Mouse (Mus musculus) MEL (cell line): Measurements from ENCODE around the gene Afap1l2. TPM values are rescaled to one million over a fixed set of nuclear protein-coding genes. Genes with fewer than 3 reads are reported as not detected.

Experiments
- DNase-seq: peaks from one replicate; pipeline ENCODE4 v3.0.0; 2011; ENCODE audit warnings: low read depth, low spot score
- H3K27ac ChIP-seq: 2 replicates; pipeline ENCODE4 v1.5.1; 2012; ENCODE audit warnings: low read depth, mild to moderate bottlenecking, control low read depth, low read length, moderate library complexity; ENCODE audit not compliant: control insufficient read depth
- H3K27me3 ChIP-seq, 2 experiments: fragments of 150-350 bp in 1 of 2; sonication (generic) in 1 of 2; 2 replicates each; pipeline ENCODE4 v1.6.1; 2012; ENCODE audit warnings: low read length in 2 of 2, mild to moderate bottlenecking in 2 of 2, improper control_type of control experiment in 1 of 2, moderate library complexity in 1 of 2; ENCODE audit not compliant: insufficient read depth in 2 of 2, control insufficient read depth in 1 of 2
- H3K36me3 ChIP-seq, 2 experiments: 2 replicates each; pipeline ENCODE4 v1.6.1; 2012 to 2014; ENCODE audit warnings: low read length in 2 of 2, improper control_type of control experiment in 1 of 2, inconsistent platforms in 1 of 2, mild to moderate bottlenecking in 1 of 2; ENCODE audit not compliant: insufficient read depth in 2 of 2, control insufficient read depth in 1 of 2
- H3K4me1 ChIP-seq, 2 experiments: fragments of 150-350 bp in 1 of 2; sonication (generic) in 1 of 2; 2 replicates each; pipeline ENCODE4 v1.6.1; 2012; ENCODE audit warnings: low read length in 2 of 2, improper control_type of control experiment in 1 of 2, mild to moderate bottlenecking in 1 of 2; ENCODE audit not compliant: insufficient read depth in 2 of 2, control insufficient read depth in 1 of 2
- H3K4me3 ChIP-seq, 2 experiments: fragments of 150-350 bp in 1 of 2; sonication (generic) in 1 of 2; 2 replicates each; pipeline ENCODE4 v1.5.1; 2012; ENCODE audit warnings: low read depth in 2 of 2, low read length in 2 of 2, mild to moderate bottlenecking in 2 of 2, moderate library complexity in 2 of 2, control low read depth in 1 of 2, improper control_type of control experiment in 1 of 2; ENCODE audit not compliant: control insufficient read depth in 1 of 2, insufficient read depth in 1 of 2
- H3K79me2 ChIP-seq: 2 replicates; pipeline ENCODE4 v1.6.1; 2012; ENCODE audit warnings: mild to moderate bottlenecking, low read length, moderate library complexity; ENCODE audit not compliant: control insufficient read depth, poor library complexity, insufficient read depth
- H3K9ac ChIP-seq: 2 replicates; pipeline ENCODE4 v1.6.1; 2012; ENCODE audit warnings: low read depth, mild to moderate bottlenecking, control low read depth, low read length, moderate library complexity; ENCODE audit not compliant: control insufficient read depth, poor library complexity, severe bottlenecking
- H3K9me3 ChIP-seq: fragments of 150-350 bp; sonication (generic); replicated peaks from 2 replicates; pipeline ENCODE4 v1.6.1; 2012; ENCODE audit warnings: mild to moderate bottlenecking, low read length, improper control_type of control experiment, moderate library complexity; ENCODE audit not compliant: insufficient read depth
- ELF1 ChIP-seq: IDR thresholded peaks from 2 replicates; pipeline ENCODE4 v1.6.1; 2014; ENCODE audit warnings: low read depth, mild to moderate bottlenecking, inconsistent platforms, low read length, improper control_type of control experiment, moderate library complexity
- ETS1 ChIP-seq: IDR thresholded peaks from 2 replicates; pipeline ENCODE4 v1.6.1; 2012; ENCODE audit warnings: low read depth, mild to moderate bottlenecking, inconsistent platforms, low read length, improper control_type of control experiment, moderate library complexity
- GATA1 ChIP-seq: IDR thresholded peaks from 2 replicates; pipeline ENCODE4 v1.6.1; 2011; ENCODE audit warnings: low read depth, low read length, improper control_type of control experiment
- JUND ChIP-seq: IDR thresholded peaks from 2 replicates; pipeline ENCODE4 v1.6.1; 2011; ENCODE audit warnings: low read depth, mild to moderate bottlenecking, improper control_type of control experiment, low read length
- MAFK ChIP-seq: IDR thresholded peaks from 2 replicates; pipeline ENCODE4 v1.6.1; 2011; ENCODE audit warnings: low read depth, mild to moderate bottlenecking, low read length, improper control_type of control experiment, borderline replicate concordance
- MAZ ChIP-seq: IDR thresholded peaks from 2 replicates; pipeline ENCODE4 v1.6.1; 2012; ENCODE audit warnings: low read depth, mild to moderate bottlenecking, inconsistent platforms, low read length, improper control_type of control experiment
- MEF2A ChIP-seq: IDR thresholded peaks from 2 replicates; pipeline ENCODE4 v1.6.1; 2014; ENCODE audit warnings: low read depth, mild to moderate bottlenecking, inconsistent platforms, low read length, improper control_type of control experiment; ENCODE audit not compliant: poor library complexity, insufficient replicate concordance, severe bottlenecking; ENCODE audit errors: extremely low read depth
- MYC ChIP-seq: IDR thresholded peaks from 2 replicates; pipeline ENCODE4 v1.6.1; 2011; ENCODE audit warnings: low read depth, mild to moderate bottlenecking, low read length, improper control_type of control experiment, moderate library complexity
- POLR2A ChIP-seq, 2 experiments: IDR thresholded peaks; 2 replicates each; pipeline ENCODE4 v1.6.1; 2011 to 2012; ENCODE audit warnings: low read length in 2 of 2, mild to moderate bottlenecking in 2 of 2, control low read depth in 1 of 2, improper control_type of control experiment in 1 of 2, low read depth in 1 of 2, moderate library complexity in 1 of 2; ENCODE audit not compliant: control insufficient read depth in 1 of 2, insufficient read depth in 1 of 2, poor library complexity in 1 of 2
- RAD21 ChIP-seq: IDR thresholded peaks from 2 replicates; pipeline ENCODE4 v1.6.1; 2011; ENCODE audit warnings: mild to moderate bottlenecking, low read depth, low read length, improper control_type of control experiment
- RCOR1 ChIP-seq: IDR thresholded peaks from 2 replicates; pipeline ENCODE4 v1.6.1; 2012; ENCODE audit warnings: low read depth, mild to moderate bottlenecking, inconsistent platforms, low read length, improper control_type of control experiment
- SMC3 ChIP-seq: IDR thresholded peaks from 2 replicates; pipeline ENCODE4 v1.6.1; 2011; ENCODE audit warnings: low read depth, low read length, improper control_type of control experiment
- TAL1 ChIP-seq: IDR thresholded peaks from 2 replicates; pipeline ENCODE4 v1.6.1; 2012; ENCODE audit warnings: mild to moderate bottlenecking, inconsistent platforms, low read length, moderate library complexity, mixed read lengths
- USF2 ChIP-seq, 2 experiments: IDR thresholded peaks; 2 replicates each; pipeline ENCODE4 v1.6.1; 2011 to 2012; ENCODE audit warnings: improper control_type of control experiment in 2 of 2, low read length in 2 of 2, borderline replicate concordance in 1 of 2, inconsistent platforms in 1 of 2, low read depth in 1 of 2, mild to moderate bottlenecking in 1 of 2; ENCODE audit not compliant: insufficient read depth in 1 of 2
- ZC3H11A ChIP-seq: IDR thresholded peaks from 2 replicates; pipeline ENCODE4 v1.6.1; 2012; ENCODE audit warnings: low read depth, mild to moderate bottlenecking, inconsistent platforms, low read length, improper control_type of control experiment
- ZKSCAN1 ChIP-seq: IDR thresholded peaks from 2 replicates; pipeline ENCODE4 v1.6.1; 2012; ENCODE audit warnings: low read depth, mild to moderate bottlenecking, inconsistent platforms, low read length, improper control_type of control experiment, moderate library complexity
- ZMIZ1 ChIP-seq: IDR thresholded peaks from 2 replicates; pipeline ENCODE4 v1.6.1; 2012; ENCODE audit warnings: low read depth, mild to moderate bottlenecking, inconsistent platforms, low read length, improper control_type of control experiment, moderate library complexity
- ZNF384 ChIP-seq: IDR thresholded peaks from 2 replicates; pipeline ENCODE4 v1.6.1; 2012; ENCODE audit warnings: low read depth, mild to moderate bottlenecking, inconsistent platforms, low read length, improper control_type of control experiment
- polyA plus RNA-seq, 2 experiments: library from polyadenylated mRNA; stranded (reverse) in 1 of 2; unstranded in 1 of 2; fragments of >175 nt in 1 of 2; fragments of >200 nt in 1 of 2; gene quantifications; 2 replicates each; pipeline versions ENCODE4 v1.2.1 to v1.2.4; 2012; ENCODE audit warnings: low replicate concordance in 2 of 2, low read depth in 1 of 2; ENCODE audit not compliant: insufficient read length in 2 of 2, insufficient read depth in 1 of 2, missing spikeins in 1 of 2
- total RNA-seq: library from RNA; depleted of rRNA; stranded (reverse); fragments of 300-350 nt; gene quantifications from 2 replicates; pipeline ENCODE4 v1.2.3, GENCODE M21; 2012

The Afap1l2 gene
- total and polyA plus RNA-seq, 3 experiments = not detected

DNA sequence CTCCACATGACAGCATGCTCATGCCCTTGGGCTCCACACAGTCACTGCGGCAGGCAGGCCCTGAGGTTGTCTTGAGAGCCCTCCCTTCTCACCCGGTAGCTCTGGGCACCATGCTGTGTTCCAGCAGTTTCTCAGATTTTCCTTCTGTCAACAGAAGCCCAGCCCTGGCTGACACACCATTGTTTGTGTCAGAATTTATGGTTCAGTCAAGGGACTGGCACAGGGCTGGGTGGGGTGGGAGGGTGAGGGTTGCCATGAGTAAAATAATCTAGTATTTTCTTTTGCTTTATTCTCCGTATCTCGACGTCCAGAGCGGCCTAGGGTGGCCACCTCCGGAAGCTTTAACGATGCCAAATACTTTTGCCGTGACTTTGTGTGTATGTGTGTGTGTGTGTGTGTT, 26.3 kb downstream of the Afap1l2 start:
- no peaks in the 10 kb centered on the region for H3K9me3 ChIP-seq
- no peak for TF ChIP-seq MEF2A
- TF ChIP-seq TAL1 = no peak
- no peak for TF ChIP-seq ZMIZ1
- no peak for TF ChIP-seq ETS1
- no peak for TF ChIP-seq RAD21
- TF ChIP-seq USF2 (IDR thresholded peaks at IDR 0.05; ENCODE audit: borderline replicate concordance in 1 of 2, insufficient read depth in 1 of 2, low read depth in 1 of 2, low read length in 2 of 2) = no peak
- no peak for TF ChIP-seq MAZ
- TF ChIP-seq SMC3 = no peak
- TF ChIP-seq ZKSCAN1 = no peak
- no peak for TF ChIP-seq GATA1
- no peak for TF ChIP-seq ZNF384
- TF ChIP-seq JUND = no peak
- no peak for TF ChIP-seq MAFK
- H3K4me1 ChIP-seq = no peaks in the 10 kb centered on the region
- no peaks in the 10 kb centered on the region for H3K36me3 ChIP-seq
- no peak for DNase-seq
- no peak overlapping the region for H3K27ac ChIP-seq
- H3K79me2 ChIP-seq = no peaks in the 10 kb centered on the region
- no peak overlapping the region for H3K9ac ChIP-seq
- no peak overlapping the region for H3K4me3 ChIP-seq
- H3K27me3 ChIP-seq = no peaks in the 10 kb centered on the region

DNA sequence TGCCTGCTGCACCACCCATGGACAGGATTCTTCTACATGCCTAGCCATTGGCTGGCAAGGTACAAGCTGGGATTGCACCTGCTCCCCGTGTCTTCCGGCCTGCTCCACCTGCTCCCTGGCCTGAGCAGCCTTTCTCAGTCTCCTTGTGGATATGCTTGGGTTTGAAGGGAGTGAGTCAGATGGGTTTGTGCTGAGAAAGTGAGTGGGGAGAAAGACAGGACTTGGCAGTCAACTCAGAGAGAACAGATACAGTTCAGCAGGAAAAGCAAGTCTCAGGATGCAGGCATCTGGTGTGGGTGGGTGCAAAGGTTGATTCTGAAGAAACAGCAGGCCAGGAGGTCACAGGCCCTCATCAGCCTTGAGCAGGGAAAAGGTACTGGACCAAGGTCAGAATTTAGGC, 27.2 kb downstream of the Afap1l2 start:
- DNase-seq = no peak
- Histone ChIP-seq H3K79me2 (no peaks in the 10 kb centered on the region), H3K36me3 (no peaks in the 10 kb centered on the region), H3K27me3 (no peaks in the 10 kb centered on the region), H3K27ac (no peak overlapping the region), H3K4me1 (no peaks in the 10 kb centered on the region), H3K4me3 (no peak overlapping the region), H3K9ac (no peak overlapping the region), H3K9me3 (no peaks in the 10 kb centered on the region)
- no peak for TF ChIP-seq SMC3

DNA sequence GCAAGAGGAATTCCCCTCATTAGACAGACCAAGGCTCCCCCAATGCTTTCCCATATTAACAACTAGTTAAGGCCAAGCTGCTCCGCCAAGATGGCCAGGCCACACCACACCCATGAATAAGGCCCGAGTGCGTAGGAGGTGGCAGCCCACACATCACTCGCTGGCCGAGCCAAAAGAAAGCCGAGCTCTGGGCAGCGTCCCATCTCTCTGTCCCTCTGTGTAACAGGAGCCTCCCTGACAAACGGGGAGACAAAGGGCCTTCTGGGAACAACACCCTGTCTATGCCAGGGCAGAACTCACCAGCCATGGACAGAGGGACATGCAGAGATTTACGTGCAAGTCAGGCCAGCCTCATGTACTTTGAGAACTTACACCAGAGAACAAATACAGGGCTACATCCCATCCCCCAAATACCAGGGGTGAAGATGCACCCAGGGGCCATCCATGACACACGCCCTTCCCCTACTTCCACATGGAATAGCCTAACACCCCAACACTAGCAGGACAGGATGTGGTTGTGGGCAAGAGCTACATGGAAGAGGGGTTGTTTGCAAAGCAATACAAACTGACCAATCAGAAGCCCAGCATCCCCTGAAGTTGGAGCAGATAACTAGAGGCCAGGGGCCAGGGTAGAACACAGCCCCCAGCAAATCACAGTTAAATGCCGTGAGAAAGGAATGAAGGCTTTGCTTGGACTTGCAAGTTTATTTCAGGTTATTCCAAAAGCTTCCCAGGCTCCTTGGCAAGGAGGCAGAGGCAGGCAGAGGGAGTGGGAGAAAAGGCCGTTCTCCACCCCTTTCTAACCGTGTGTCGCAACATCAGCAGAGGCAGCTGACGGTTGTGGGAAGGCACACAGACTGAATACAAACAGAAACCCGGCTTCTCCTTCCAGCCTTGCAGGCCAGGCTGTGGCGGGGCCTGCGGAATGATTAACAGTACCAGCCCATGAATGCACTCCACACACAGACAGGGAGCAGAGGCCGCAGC, 30.8 kb downstream of the Afap1l2 start:
- Histone ChIP-seq H3K79me2 (no peaks in the 10 kb centered on the region), H3K27ac (no peak overlapping the region), H3K27me3 (no peaks in the 10 kb centered on the region), H3K9me3 (no peaks in the 10 kb centered on the region), H3K36me3 (no peaks in the 10 kb centered on the region), H3K4me1 (no peaks in the 10 kb centered on the region), H3K4me3 (no peak overlapping the region), H3K9ac (no peak overlapping the region)
- DNase-seq = no peak
- no peak for TF ChIP-seq MAFK
- TF ChIP-seq ZC3H11A = no peak
- no peak for TF ChIP-seq ELF1
- no peak for TF ChIP-seq POLR2A (IDR thresholded peaks at IDR 0.05; ENCODE audit: control insufficient read depth in 1 of 2, insufficient read depth in 1 of 2, low read depth in 1 of 2, low read length in 2 of 2, poor library complexity in 1 of 2)
- TF ChIP-seq JUND = no peak
- TF ChIP-seq MYC = no peak
- no peak for TF ChIP-seq RCOR1
